Mouse (Mus musculus) neural tube, embryonic 14.5 days (tissue): ENCODE data around the gene Kif13a. TPM values are rescaled to one million over a fixed set of nuclear protein-coding genes. Genes with fewer than 3 reads are reported as not detected.

Experiments
- ATAC-seq: fragments of 200-750 bp; cut with Nextera tagmentation; 2 replicates; pipeline ENCODE4 v1.8.0; 2017; ENCODE audit warnings: low read depth, mild to moderate bottlenecking, moderate TSS enrichment, moderate library complexity
- H3K27ac ChIP-seq: fragments of 300-500 bp; sonication (generic); 2 replicates; pipeline ENCODE4 v1.5.1; 2014; ENCODE audit warnings: low read depth, mild to moderate bottlenecking, control low read depth, low read length, moderate library complexity, mixed read lengths
- H3K27me3 ChIP-seq: fragments of 300-500 bp; sonication (generic); 2 replicates; pipeline ENCODE4 v1.6.1; 2014; ENCODE audit warnings: low read length; ENCODE audit not compliant: control insufficient read depth, insufficient read depth
- H3K36me3 ChIP-seq: fragments of 300-500 bp; sonication (generic); 2 replicates; pipeline ENCODE4 v1.6.1; 2014; ENCODE audit warnings: low read length, mixed read lengths; ENCODE audit not compliant: control insufficient read depth, insufficient read depth
- H3K4me1 ChIP-seq: fragments of 300-500 bp; sonication (generic); 2 replicates; pipeline ENCODE4 v1.6.1; 2014; ENCODE audit warnings: low read length; ENCODE audit not compliant: control insufficient read depth, insufficient read depth
- H3K4me2 ChIP-seq: fragments of 300-500 bp; sonication (generic); 2 replicates; pipeline ENCODE4 v1.6.1; 2014; ENCODE audit warnings: mild to moderate bottlenecking, low read depth, low read length, control low read depth
- H3K4me3 ChIP-seq: fragments of 300-500 bp; sonication (generic); 2 replicates; pipeline ENCODE4 v1.5.1; 2014; ENCODE audit warnings: low read depth, low read length, control low read depth, mixed read lengths
- H3K9ac ChIP-seq: fragments of 300-500 bp; sonication (generic); replicated peaks from 2 replicates; pipeline ENCODE4 v1.6.1; 2014; ENCODE audit warnings: low read depth, mild to moderate bottlenecking, control low read depth, low read length, mixed read lengths
- H3K9me3 ChIP-seq: fragments of 300-500 bp; sonication (generic); 2 replicates; pipeline ENCODE4 v1.6.1; 2016; ENCODE audit warnings: low read length; ENCODE audit not compliant: control insufficient read depth
- WGBS: fragments of 180-500 bp; shearing (Covaris S2); extraction: QIAGEN DNeasy Blood & Tissue Kit; methylation state at CpG from one replicate; pipeline ENCODE4 v1.1.7; 2014; 5-methylcytosine and 5-hydroxymethylcytosine counted together
- polyA plus RNA-seq: library from polyadenylated mRNA; unstranded; fragments of >200 nt; fragmentation: Nextera tagmentation; extraction: Ambion mirVana; gene quantifications from 2 replicates; pipeline ENCODE4 v1.2.1, GENCODE M21; 2014

Kif13a gene
- polyA plus RNA-seq, 1 experiment from 2014 or later = 10.4 TPM

DNA sequence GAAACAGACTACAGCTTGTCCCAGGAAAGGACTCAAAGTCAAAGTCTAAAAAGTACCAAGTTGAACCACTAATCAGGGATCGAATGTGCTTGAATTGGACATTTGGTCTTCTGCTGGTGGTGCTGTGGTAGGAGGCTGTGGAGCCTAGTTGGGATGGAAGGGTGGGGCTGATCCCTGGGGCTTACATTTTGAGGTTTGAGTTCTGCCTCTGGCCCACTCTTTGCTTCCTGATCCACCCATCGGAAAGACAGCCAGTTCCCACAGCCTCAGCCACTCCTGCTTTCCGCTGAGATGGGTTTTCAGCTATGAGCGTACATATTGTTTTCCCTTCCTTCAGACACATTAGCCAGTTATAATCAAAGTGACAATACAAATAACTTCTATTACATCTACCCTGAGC is 106.4 kb downstream of the Kif13a start:
- Histone ChIP-seq H3K27me3 (no peaks in the 10 kb centered on the region), H3K9ac (no peak overlapping the region), H3K36me3 (no peaks in the 10 kb centered on the region; the same call in 1 of the 2 replicates), H3K9me3 (no peaks in the 10 kb centered on the region), H3K4me2 (no peak overlapping the region), H3K4me3 (no peak overlapping the region), H3K4me1 (peaks cover 10% of the 10 kb centered on the region; the same call in 1 of the 2 replicates), H3K27ac (no peak overlapping the region)
- over 99% methylated on average over 4 of the region's 4 CpGs for WGBS
- no peak for ATAC-seq

GRCm38 (mm10) chr13:46822200-46822599 is 107.5 kb downstream of the Kif13a start:
- Histone ChIP-seq H3K27me3 (no peaks in the 10 kb centered on the region), H3K27ac (no peak overlapping the region), H3K4me1 (peaks cover 10% of the 10 kb centered on the region; the same call in 1 of the 2 replicates), H3K9ac (no peak overlapping the region), H3K4me2 (no peak overlapping the region), H3K36me3 (no peaks in the 10 kb centered on the region; the same call in 1 of the 2 replicates), H3K9me3 (no peaks in the 10 kb centered on the region), H3K4me3 (no peak overlapping the region)
- 81% methylated on average over 8 of the region's 8 CpGs for WGBS
- ATAC-seq = no peak

DNA sequence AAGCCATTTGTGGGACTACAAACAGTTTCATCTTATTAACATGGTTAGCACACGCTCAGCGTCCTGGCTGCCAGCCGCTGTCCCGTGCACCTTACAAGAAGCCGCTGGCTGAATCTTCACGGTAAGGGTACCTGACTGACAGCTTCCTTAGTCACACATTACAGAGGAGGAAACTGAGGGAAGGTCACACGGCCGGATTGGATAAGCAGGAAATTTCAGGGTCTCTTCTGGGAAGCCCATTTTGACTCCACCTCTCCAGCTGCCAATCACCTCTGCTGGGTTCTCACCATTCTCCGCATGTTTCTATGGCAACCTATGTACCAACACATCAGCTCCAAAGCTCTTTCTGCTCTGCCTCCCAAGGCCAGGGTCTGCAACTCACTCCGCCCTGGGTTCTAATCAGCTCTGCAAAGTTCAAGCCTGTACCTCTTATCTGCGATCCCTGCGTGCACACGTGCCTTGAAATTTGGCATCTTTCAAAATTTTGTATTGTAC is 109.9 kb downstream of the Kif13a start:
- 62% methylated on average over 13 of the region's 13 CpGs for WGBS
- Histone ChIP-seq H3K4me1 (peaks cover 10% of the 10 kb centered on the region; the same call in 1 of the 2 replicates), H3K4me2 (peak overlapping the region; percentile 22; the same call in 1 of the 2 replicates), H3K4me3 (no peak overlapping the region), H3K27me3 (no peaks in the 10 kb centered on the region), H3K9ac (0 out of 2 replicates have a peak overlapping the region, but pooled peaks have one; percentile 5), H3K36me3 (no peaks in the 10 kb centered on the region; the same call in 1 of the 2 replicates), H3K27ac (no peak overlapping the region), H3K9me3 (no peaks in the 10 kb centered on the region)
- ATAC-seq = peak; percentile 66

DNA sequence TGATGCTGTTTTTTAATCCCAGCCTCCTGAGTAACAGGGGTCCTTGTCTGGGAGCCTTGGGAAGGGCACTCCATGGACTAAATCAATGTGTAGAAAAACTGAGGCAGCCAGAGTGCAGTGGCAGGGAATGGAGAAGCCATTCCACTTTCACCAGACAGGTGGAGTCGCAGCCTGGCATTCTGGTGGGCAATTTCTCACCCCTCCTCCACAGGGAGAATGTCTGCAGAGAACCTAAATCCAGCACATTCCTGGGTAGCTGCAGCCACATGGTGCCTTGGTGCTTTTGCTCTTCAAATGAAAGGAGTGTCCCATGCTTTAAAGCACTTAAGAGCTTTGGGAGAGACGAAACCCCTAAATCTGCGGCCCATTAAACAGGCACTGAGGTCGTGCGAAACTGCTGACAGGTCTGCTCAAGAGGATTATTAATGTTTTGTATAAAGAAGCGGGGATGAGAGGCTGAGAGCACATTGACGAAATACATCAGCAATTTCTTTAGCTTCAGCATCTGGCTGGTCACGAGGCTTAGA is 110.4 kb downstream of the Kif13a start:
- Histone ChIP-seq H3K4me2 (peak overlapping the region; percentile 22; the same call in 1 of the 2 replicates), H3K9me3 (no peaks in the 10 kb centered on the region), H3K4me3 (no peak overlapping the region), H3K27me3 (no peaks in the 10 kb centered on the region), H3K27ac (no peak overlapping the region), H3K9ac (0 out of 2 replicates have a peak overlapping the region, but pooled peaks have one; percentile 5), H3K36me3 (no peaks in the 10 kb centered on the region; the same call in 1 of the 2 replicates), H3K4me1 (peaks cover 10% of the 10 kb centered on the region; the same call in 1 of the 2 replicates)
- 29% methylated on average over 8 of the region's 8 CpGs for WGBS
- peak; percentile 24; the same call in 1 of the 2 replicates for ATAC-seq

DNA sequence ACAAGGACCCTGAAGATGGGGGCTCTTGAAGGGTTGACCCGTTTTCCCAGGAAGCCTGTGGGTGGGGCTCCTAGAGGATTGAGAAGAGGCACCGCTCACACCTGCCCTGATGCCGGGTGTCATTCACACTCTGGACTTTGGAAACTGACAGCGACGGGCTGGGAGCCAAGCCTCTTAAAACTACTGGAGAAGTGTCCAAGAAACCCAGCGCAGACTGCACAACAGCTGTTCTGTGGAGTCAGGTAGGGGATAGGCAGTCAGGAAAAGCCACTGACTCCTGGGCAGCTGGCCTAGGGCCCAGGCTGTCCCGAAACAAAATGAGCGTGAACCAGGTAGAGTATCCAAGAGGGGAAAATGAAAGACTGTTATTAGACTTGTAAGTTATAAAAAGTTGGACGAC is 111.3 kb downstream of the Kif13a start:
- Histone ChIP-seq H3K9ac (no peak overlapping the region), H3K4me3 (no peak overlapping the region), H3K36me3 (no peaks in the 10 kb centered on the region), H3K27me3 (no peaks in the 10 kb centered on the region), H3K4me2 (no peak overlapping the region), H3K9me3 (no peaks in the 10 kb centered on the region), H3K4me1 (peaks cover 10% of the 10 kb centered on the region; the same call in 1 of the 2 replicates), H3K27ac (no peak overlapping the region)
- ATAC-seq = no peak
- WGBS = 85% methylated on average over 9 of the region's 9 CpGs

DNA sequence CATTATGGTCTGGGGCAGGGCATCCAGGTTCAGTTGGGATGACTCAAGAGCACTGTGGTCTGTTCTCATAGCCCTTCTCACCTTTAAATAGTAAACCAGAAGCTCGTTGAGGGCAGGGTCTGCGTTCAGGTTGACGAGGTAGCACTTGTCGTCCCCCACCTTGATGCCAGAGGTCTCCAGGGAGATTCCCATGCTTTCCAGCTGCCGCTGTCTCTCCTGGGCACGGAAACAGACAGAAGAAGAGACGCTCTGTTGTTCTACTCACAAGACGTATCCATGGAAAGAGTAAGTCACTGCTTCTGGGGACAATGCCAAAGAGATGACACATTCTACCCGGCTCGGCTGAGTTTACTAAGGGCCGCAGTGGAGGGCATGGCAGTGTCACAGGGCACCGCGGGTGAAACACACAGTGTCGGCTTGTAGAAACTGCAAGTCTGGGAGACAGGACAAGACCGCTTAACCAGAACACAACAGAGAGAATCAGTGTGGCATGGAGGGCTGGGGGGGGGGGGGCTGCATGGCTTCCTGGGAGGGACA is 117.0 kb downstream of the Kif13a start:
- 90% methylated on average over 15 of the region's 15 CpGs for WGBS
- Histone ChIP-seq H3K36me3 (0 out of 2 replicates have a peak, but pooled peaks cover 3% of the 10 kb centered on the region), H3K9me3 (no peaks in the 10 kb centered on the region)

GRCm38 (mm10) chr13:46811696-46812095 is 118.0 kb downstream of the Kif13a start:
- Histone ChIP-seq H3K9me3 (no peaks in the 10 kb centered on the region), H3K4me1 (no peaks in the 10 kb centered on the region), H3K27me3 (no peaks in the 10 kb centered on the region), H3K9ac (no peak overlapping the region), H3K4me2 (no peak overlapping the region), H3K27ac (no peak overlapping the region), H3K36me3 (0 out of 2 replicates have a peak, but pooled peaks cover 3% of the 10 kb centered on the region), H3K4me3 (no peak overlapping the region)
- 71% methylated on average over 9 of the region's 9 CpGs for WGBS
- no peak for ATAC-seq

More for the DNA sequence above, 117.0 kb downstream of the Kif13a start:
- no peak overlapping the region for H3K9ac ChIP-seq
- H3K27me3 ChIP-seq = no peaks in the 10 kb centered on the region
- no peak for ATAC-seq
- no peak overlapping the region for H3K4me2 ChIP-seq
- no peaks in the 10 kb centered on the region for H3K4me1 ChIP-seq
- no peak overlapping the region for H3K4me3 ChIP-seq
- H3K27ac ChIP-seq = no peak overlapping the region

- 0 out of 2 replicates have a peak, but pooled peaks cover 3% of the 10 kb centered on the region for H3K36me3 ChIP-seq
- WGBS = over 99% methylated on average over 17 of the region's 17 CpGs
Observed at GRCm38 (mm10) chr13:46810613-46811012, 119.1 kb downstream of the Kif13a start.

DNA sequence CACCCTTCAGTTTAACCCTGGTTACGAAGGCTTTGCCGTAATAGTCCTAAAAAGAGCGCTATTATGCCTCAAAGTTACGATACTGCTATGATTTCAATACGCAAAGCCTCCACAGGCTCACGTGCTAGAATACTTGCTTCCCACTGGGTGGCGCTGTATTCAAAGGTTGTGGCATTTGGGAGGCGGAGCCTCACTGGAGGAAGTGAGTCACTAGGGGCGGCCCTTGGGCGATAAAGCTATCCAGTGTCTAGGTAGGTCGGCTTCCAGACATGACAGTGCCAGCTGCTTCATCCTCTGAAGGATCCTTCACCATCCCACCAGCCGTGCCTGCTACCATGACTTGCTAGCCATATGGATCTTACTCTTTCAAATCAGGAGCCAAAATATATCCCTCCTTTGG is 119.6 kb downstream of the Kif13a start:
- no peak for ATAC-seq
- WGBS = 90% methylated on average over 12 of the region's 12 CpGs
- 0 out of 2 replicates have a peak, but pooled peaks cover 3% of the 10 kb centered on the region for H3K36me3 ChIP-seq
- H3K27me3 ChIP-seq = no peaks in the 10 kb centered on the region
- H3K9ac ChIP-seq = no peak overlapping the region
- H3K9me3 ChIP-seq = no peaks in the 10 kb centered on the region
- H3K27ac ChIP-seq = no peak overlapping the region
- H3K4me3 ChIP-seq = no peak overlapping the region
- H3K4me2 ChIP-seq = no peak overlapping the region
- H3K4me1 ChIP-seq = no peaks in the 10 kb centered on the region

More at GRCm38 (mm10) chr13:46810613-46811012, 119.1 kb downstream of the Kif13a start:
- Histone ChIP-seq H3K4me3 (no peak overlapping the region), H3K4me2 (no peak overlapping the region), H3K9me3 (no peaks in the 10 kb centered on the region), H3K9ac (no peak overlapping the region), H3K27ac (no peak overlapping the region), H3K4me1 (no peaks in the 10 kb centered on the region), H3K27me3 (no peaks in the 10 kb centered on the region)
- ATAC-seq = no peak
